ENCODE assay signal across 7 mouse cellular contexts in the genomic region with DNA sequence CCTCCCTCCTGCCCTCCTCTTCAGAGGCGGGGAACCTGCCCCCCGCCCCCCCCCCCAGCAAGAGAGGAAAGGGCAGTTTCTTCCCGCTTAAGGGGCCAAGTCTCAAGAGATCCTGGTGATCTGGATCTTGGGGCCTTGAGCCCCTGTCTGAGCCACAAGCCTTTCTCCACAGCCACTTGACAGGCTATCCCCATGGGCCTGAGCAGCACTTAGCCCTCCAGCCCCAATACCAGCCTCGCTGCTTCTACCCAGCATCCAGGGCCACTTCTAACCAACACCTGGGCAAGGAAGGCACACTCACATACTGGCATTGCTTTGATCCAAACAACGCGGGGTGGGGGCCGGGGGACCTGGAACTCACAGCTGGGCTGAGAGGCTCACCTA. TPM values are rescaled to one million over a fixed set of nuclear protein-coding genes. Genes with fewer than 3 reads are reported as not detected.
DNase-seq lines count a peak whose midpoint lies in the region; ATAC-seq and TF ChIP-seq lines count a peak whose summit lies in the region.

No protein-coding gene starts in this region.

- WGBS in lung, embryonic 16.5 days: 17% methylated on average over 4 of the region's 7 CpGs
- WGBS in forebrain, postnatal 0 days: 27% methylated on average over 6 of the region's 7 CpGs
- 40% methylated on average over 5 of the region's 7 CpGs for WGBS in limb, embryonic 15.5 days
- 40% methylated on average over 4 of the region's 7 CpGs for WGBS in stomach, embryonic 15.5 days

- DNase-seq in lung, postnatal 25 days (ENCODE audit: low spot score): no peak
- no peak for DNase-seq in forebrain, postnatal 0 days
- DNase-seq in B cell, adult 2 months: no peak
- DNase-seq in urinary bladder, postnatal 25 days (ENCODE audit: low spot score): no peak

- no peaks in the 10 kb centered on the region for H3K27me3 ChIP-seq in lung, embryonic 16.5 days (ENCODE audit: control insufficient read depth, insufficient read depth, low read depth, low read length)
- H3K27me3 ChIP-seq in forebrain, postnatal 0 days (ENCODE audit: insufficient read depth, low read length): no peaks in the 10 kb centered on the region
- H3K27me3 ChIP-seq in limb, embryonic 15.5 days: peaks cover 4% of the 10 kb centered on the region; the same call in 1 of the 2 replicates
- H3K27me3 ChIP-seq in stomach, embryonic 15.5 days (replicated peaks): 0 out of 2 replicates have a peak, but pooled peaks cover 3% of the 10 kb centered on the region

- H3K4me1 ChIP-seq in lung, embryonic 16.5 days (replicated peaks; ENCODE audit: control insufficient read depth, insufficient read depth, low read length): peaks cover 6% of the 10 kb centered on the region
- no peaks in the 10 kb centered on the region for H3K4me1 ChIP-seq in forebrain, postnatal 0 days (ENCODE audit: insufficient read depth)
- H3K4me1 ChIP-seq in limb, embryonic 15.5 days: peaks cover 5% of the 10 kb centered on the region; the same call in 1 of the 2 replicates
- H3K4me1 ChIP-seq in stomach, embryonic 15.5 days: no peaks in the 10 kb centered on the region

- no peaks in the 10 kb centered on the region for H3K36me3 ChIP-seq in lung, embryonic 16.5 days (ENCODE audit: control insufficient read depth, insufficient read depth, low read length)
- H3K36me3 ChIP-seq in forebrain, postnatal 0 days (ENCODE audit: insufficient read depth): no peaks in the 10 kb centered on the region
- H3K36me3 ChIP-seq in limb, embryonic 15.5 days: no peaks in the 10 kb centered on the region
- H3K36me3 ChIP-seq in stomach, embryonic 15.5 days: no peaks in the 10 kb centered on the region

- ATAC-seq in lung, embryonic 16.5 days (ENCODE audit: low read depth): peak; percentile 73
- peak; percentile 40 for ATAC-seq in forebrain, postnatal 0 days
- ATAC-seq in limb, embryonic 15.5 days (ENCODE audit: insufficient number of reproducible peaks, low FRiP score, low TSS enrichment, low read depth): no peak
- ATAC-seq in stomach, embryonic 15.5 days (ENCODE audit: insufficient read depth, low FRiP score, low read depth): no peak

- H3K9ac ChIP-seq in lung, embryonic 16.5 days (ENCODE audit: low read length): no peak overlapping the region
- 0 out of 2 replicates have a peak overlapping the region, but pooled peaks have one; percentile 14 for H3K9ac ChIP-seq in forebrain, postnatal 0 days
- no peak overlapping the region for H3K9ac ChIP-seq in limb, embryonic 15.5 days
- no peak overlapping the region for H3K9ac ChIP-seq in stomach, embryonic 15.5 days

- H3K4me3 ChIP-seq in lung, embryonic 16.5 days (ENCODE audit: low read length): peak overlapping the region; percentile 56
- H3K4me3 ChIP-seq in forebrain, postnatal 0 days (ENCODE audit: low read depth, low read length): peak overlapping the region; percentile 48
- H3K4me3 ChIP-seq in limb, embryonic 15.5 days: peak overlapping the region; percentile 59
- peak overlapping the region; percentile 54; the same call in 1 of the 2 replicates for H3K4me3 ChIP-seq in stomach, embryonic 15.5 days (replicated peaks)

- H3K27ac ChIP-seq in lung, embryonic 16.5 days (ENCODE audit: low read length): no peak overlapping the region
- H3K27ac ChIP-seq in forebrain, postnatal 0 days (ENCODE audit: low read depth, low read length): no peak overlapping the region
- H3K27ac ChIP-seq in limb, embryonic 15.5 days: no peak overlapping the region
- H3K27ac ChIP-seq in stomach, embryonic 15.5 days: no peak overlapping the region

- no peak for TF ChIP-seq CTCF in forebrain, postnatal 0 days (IDR thresholded peaks at IDR 0.05; ENCODE audit: low read depth)

- peak overlapping the region; percentile 67 for H3K4me2 ChIP-seq in lung, embryonic 16.5 days (ENCODE audit: low read depth, low read length)
- peak overlapping the region; percentile 62 for H3K4me2 ChIP-seq in forebrain, postnatal 0 days (ENCODE audit: low read depth)
- peak overlapping the region; percentile 51; the same call in 1 of the 2 replicates for H3K4me2 ChIP-seq in limb, embryonic 15.5 days
- peak overlapping the region; percentile 70 for H3K4me2 ChIP-seq in stomach, embryonic 15.5 days

- no peaks in the 10 kb centered on the region for H3K9me3 ChIP-seq in lung, embryonic 16.5 days (ENCODE audit: control insufficient read depth, low read length)
- H3K9me3 ChIP-seq in forebrain, postnatal 0 days (ENCODE audit: low read length): no peaks in the 10 kb centered on the region
- H3K9me3 ChIP-seq in limb, embryonic 15.5 days: no peaks in the 10 kb centered on the region
- H3K9me3 ChIP-seq in stomach, embryonic 15.5 days: no peaks in the 10 kb centered on the region

RNA-seq across cellular contexts. Expression of a gene that starts 0.5 kb away (rescaled TPM):
- 48.4 and 50.8 TPM in 2 replicates for polyA plus RNA-seq in lung, embryonic 16.5 days (2015; fragmentation: Nextera tagmentation; extraction: Ambion mirVana)
- total RNA-seq in forebrain, postnatal 0 days (2014; rRNA removed): 3.9 and 4.8 TPM in 2 replicates
- polyA plus RNA-seq in forebrain, postnatal 0 days (2015; fragmentation: Nextera tagmentation; extraction: Ambion mirVana): 10.7 and 12.7 TPM in 2 replicates
- polyA plus RNA-seq in limb, embryonic 15.5 days (2015; fragmentation: Nextera tagmentation; extraction: Ambion mirVana): 102 and 105 TPM in 2 replicates
- polyA plus RNA-seq in stomach, embryonic 15.5 days (2015; fragmentation: Nextera tagmentation; extraction: Ambion mirVana): 28.7 and 28.9 TPM in 2 replicates

Comparison
In these comparisons a context has a peak if more than half of its experiments do, and no peak if none do; other contexts are left out.
1. ATAC-seq: peak in lung, embryonic 16.5 days (single experiment) and forebrain, postnatal 0 days (single experiment); none in limb, embryonic 15.5 days (single experiment) and stomach, embryonic 15.5 days (single experiment).
2. Peak in every context shown above with its lines, with median percentiles within 50 percentile points of each other: H3K4me2 ChIP-seq and H3K4me3 ChIP-seq.